Mouse (Mus musculus): ENCODE data around the gene Pon3.

The Pon3 gene

DNA sequence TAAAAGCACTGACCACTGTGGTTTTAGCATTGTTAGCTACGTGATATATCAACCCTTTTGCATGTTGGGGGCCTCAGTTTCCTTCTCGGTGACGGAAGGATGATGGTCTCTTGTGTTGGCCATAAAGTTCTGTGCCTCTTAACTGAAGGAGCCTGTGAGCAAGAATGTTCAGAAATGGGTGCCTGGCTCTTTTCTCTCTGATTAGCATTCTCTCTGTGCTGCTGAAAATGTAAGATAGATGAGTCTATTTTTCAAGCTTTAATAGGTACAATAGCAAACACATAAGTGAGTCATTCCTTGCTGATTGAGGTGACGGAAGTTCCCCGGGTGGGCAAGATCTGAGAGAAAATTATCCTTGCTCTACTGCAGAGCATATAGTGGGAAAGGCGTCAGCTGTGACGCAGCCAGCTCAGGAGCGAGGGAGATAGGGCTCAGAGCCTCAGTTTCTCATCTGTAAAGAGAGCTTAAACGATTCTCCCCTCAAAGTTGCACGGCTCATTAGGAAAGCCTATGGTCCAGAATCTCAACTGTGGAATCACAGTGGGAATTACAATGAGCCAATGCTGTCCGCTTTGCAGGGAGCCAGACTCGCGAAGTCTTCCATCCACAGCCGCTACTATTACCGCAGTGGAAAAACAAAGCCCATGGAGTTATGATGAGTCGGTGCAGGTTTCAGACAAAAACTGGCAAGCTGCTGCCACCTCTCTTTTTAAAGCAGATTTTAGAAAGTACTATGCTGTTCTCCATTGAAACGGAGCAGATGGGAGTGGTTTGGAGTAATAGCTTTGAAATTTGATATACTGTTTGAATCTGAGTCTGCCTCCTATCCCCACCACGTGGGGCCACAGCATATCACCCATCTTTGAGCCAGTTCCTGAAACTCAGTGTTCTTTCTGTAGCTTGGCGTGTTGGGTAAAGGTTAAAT is 77.9 kb downstream of the Pon3 start:
- no peak for DNase-seq

DNA sequence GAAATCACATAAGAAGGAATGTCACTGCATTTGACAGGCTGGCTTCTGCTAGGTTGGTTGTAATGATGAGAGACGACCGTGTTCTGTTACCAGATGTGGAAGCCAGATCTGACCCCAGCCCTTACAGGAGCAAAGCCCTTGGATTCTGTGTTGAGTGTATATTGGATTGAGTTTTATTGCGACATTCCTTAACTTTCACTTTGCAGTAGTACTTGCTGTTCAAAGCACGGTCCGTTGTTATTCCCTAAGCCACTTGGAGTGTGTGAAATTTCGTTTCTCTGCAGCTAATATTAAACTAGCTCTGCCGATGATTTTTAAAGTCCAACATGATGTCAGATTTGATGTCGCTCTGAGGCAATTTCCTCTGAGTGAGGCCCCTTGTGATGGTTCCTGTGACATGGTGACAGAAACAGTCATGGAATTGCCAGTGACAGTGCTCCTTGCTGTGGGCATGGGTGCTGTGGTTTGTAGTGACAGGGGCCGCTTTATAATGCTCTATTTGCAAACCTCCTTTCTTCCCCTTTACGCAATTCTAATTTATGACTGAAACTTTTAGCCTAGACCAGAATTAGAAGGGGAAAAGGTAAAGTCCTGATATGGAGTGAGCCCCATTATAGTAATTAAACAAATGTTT is 81.8 kb downstream of the Pon3 start:
- DNase-seq = no peak

DNA sequence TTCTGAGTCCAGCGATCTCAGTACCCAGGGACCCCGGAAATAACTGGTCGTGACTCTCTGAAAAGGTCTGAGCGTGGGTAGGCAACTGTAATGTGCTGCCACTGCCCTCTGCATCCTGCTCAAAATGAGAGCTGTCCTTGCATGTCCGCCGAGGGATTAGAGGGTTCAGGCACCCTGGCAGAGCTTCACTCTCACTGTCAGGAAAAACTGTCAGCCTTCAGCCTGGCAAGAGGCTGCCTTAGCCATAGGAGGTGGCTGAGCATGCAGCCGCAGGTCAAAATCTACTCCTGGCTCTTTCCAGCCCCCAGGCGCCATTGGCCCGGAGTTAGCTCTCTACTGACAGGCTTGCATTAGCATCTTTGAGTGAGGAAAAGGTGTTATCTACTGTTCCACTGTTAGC is 83.5 kb downstream of the Pon3 start:
- DNase-seq = no peak

DNA sequence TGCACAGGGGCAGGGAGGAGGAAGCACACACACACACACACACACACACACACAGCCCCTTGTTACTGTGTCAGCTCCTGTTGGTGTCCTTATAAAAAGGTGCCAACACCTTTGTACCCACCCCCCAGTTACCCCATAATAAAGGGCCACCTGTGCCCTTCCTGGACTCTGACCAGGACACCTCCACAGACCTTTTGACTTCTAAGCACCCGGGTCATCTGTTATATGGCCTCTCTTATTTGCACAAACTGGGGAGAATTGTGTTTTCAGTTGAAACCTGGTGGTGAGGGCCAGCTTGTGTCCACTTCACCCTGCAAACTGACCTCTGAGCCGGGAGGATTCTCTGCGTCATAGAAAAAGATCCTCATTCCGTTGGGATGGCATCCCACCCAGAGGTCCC is 84.7 kb downstream of the Pon3 start:
- DNase-seq = no peak
